Mouse (Mus musculus): ENCODE results near the gene Bloc1s6. TPM values are rescaled to one million over a fixed set of nuclear protein-coding genes. Genes with fewer than 3 reads are reported as not detected.
A peak's percentile ranks its signal among the peaks of the same experiment; 100 is the strongest.

The Bloc1s6 gene
- polyA plus RNA-seq (2012; rRNA removed): 38.3 and 40.5 TPM in 2 replicates

- Histone ChIP-seq H3K36me3 (ENCODE audit: control insufficient read depth, insufficient read depth, low read length) (0 out of 2 replicates have a peak, but pooled peaks cover 4% of the 10 kb centered on the region), H3K27me3 (ENCODE audit: control insufficient read depth, insufficient read depth, low read length) (no peaks in the 10 kb centered on the region), H3K4me1 (replicated peaks; ENCODE audit: control insufficient read depth, insufficient read depth, low read length) (no peaks in the 10 kb centered on the region), H3K4me3 (ENCODE audit: control insufficient read depth, insufficient read depth, low read length) (peak within 1 kb of the TSS; percentile 88), H3K27ac (ENCODE audit: control insufficient read depth, insufficient read depth, low read length) (peak within 1 kb of the TSS; percentile 63)
- WGBS: 1% methylated on average over 56 of the region's 59 CpGs
- TF ChIP-seq POLR2A (IDR thresholded peaks at IDR 0.05; ENCODE audit: control insufficient read depth, extremely low read depth, insufficient read depth, low read length, poor library complexity) (peak; percentile 83), CTCF (IDR thresholded peaks at IDR 0.05; ENCODE audit: borderline replicate concordance, control insufficient read depth, extremely low read depth, insufficient read depth, low read length, poor library complexity) (no peak)
- peak; percentile 86 for DNase-seq
Observed at GRCm38 (mm10) chr2:122737894-122738830, at the start of gene Bloc1s6. TSS of gene Bloc1s6 (plus strand) at chr2:122738503.

- WGBS: 90% methylated on average over 2 of the region's 2 CpGs
- no peaks in the 10 kb centered on the region for H3K27me3 ChIP-seq (ENCODE audit: control insufficient read depth, insufficient read depth, low read length)
- no peaks in the 10 kb centered on the region for H3K36me3 ChIP-seq (ENCODE audit: control insufficient read depth, insufficient read depth, low read length)
- H3K27ac ChIP-seq (ENCODE audit: control insufficient read depth, insufficient read depth, low read length): no peak overlapping the region
- no peak for DNase-seq
- H3K4me3 ChIP-seq (ENCODE audit: control insufficient read depth, insufficient read depth, low read length): no peak overlapping the region
- TF ChIP-seq POLR2A (IDR thresholded peaks at IDR 0.05; ENCODE audit: control insufficient read depth, extremely low read depth, insufficient read depth, low read length, poor library complexity): no peak
- TF ChIP-seq CTCF (IDR thresholded peaks at IDR 0.05; ENCODE audit: borderline replicate concordance, control insufficient read depth, extremely low read depth, insufficient read depth, low read length, poor library complexity): no peak
- peaks cover 2% of the 10 kb centered on the region; the same call in 1 of the 2 replicates for H3K4me1 ChIP-seq (replicated peaks; ENCODE audit: control insufficient read depth, insufficient read depth, low read length)
Observed at GRCm38 (mm10) chr2:122697526-122697925, 40.8 kb upstream of the Bloc1s6 start.

- H3K27ac ChIP-seq (ENCODE audit: control insufficient read depth, insufficient read depth, low read length): no peak overlapping the region
- H3K4me1 ChIP-seq (replicated peaks; ENCODE audit: control insufficient read depth, insufficient read depth, low read length): peaks cover 5% of the 10 kb centered on the region
- H3K27me3 ChIP-seq (ENCODE audit: control insufficient read depth, insufficient read depth, low read length): no peaks in the 10 kb centered on the region
- no peaks in the 10 kb centered on the region for H3K36me3 ChIP-seq (ENCODE audit: control insufficient read depth, insufficient read depth, low read length)
- TF ChIP-seq CTCF (IDR thresholded peaks at IDR 0.05; ENCODE audit: borderline replicate concordance, control insufficient read depth, extremely low read depth, insufficient read depth, low read length, poor library complexity): no peak
- TF ChIP-seq POLR2A (IDR thresholded peaks at IDR 0.05; ENCODE audit: control insufficient read depth, extremely low read depth, insufficient read depth, low read length, poor library complexity): no peak
- no peak for DNase-seq
- no peak overlapping the region for H3K4me3 ChIP-seq (ENCODE audit: control insufficient read depth, insufficient read depth, low read length)
- WGBS: 89% methylated on average over 8 of the region's 8 CpGs
Observed at GRCm38 (mm10) chr2:122701012-122701411, 37.3 kb upstream of the Bloc1s6 start.

GRCm38 (mm10) chr2:122701871-122702180, 36.5 kb upstream of the Bloc1s6 start:
- H3K27me3 ChIP-seq (ENCODE audit: control insufficient read depth, insufficient read depth, low read length): no peaks in the 10 kb centered on the region
- H3K4me3 ChIP-seq (ENCODE audit: control insufficient read depth, insufficient read depth, low read length): peak overlapping the region; percentile 82
- TF ChIP-seq CTCF (IDR thresholded peaks at IDR 0.05; ENCODE audit: borderline replicate concordance, control insufficient read depth, extremely low read depth, insufficient read depth, low read length, poor library complexity) (no peak), POLR2A (IDR thresholded peaks at IDR 0.05; ENCODE audit: control insufficient read depth, extremely low read depth, insufficient read depth, low read length, poor library complexity) (no peak)
- no peak overlapping the region for H3K27ac ChIP-seq (ENCODE audit: control insufficient read depth, insufficient read depth, low read length)
- 1% methylated on average over 15 of the region's 15 CpGs for WGBS
- peaks cover 5% of the 10 kb centered on the region for H3K4me1 ChIP-seq (replicated peaks; ENCODE audit: control insufficient read depth, insufficient read depth, low read length)
- DNase-seq: no peak
- no peaks in the 10 kb centered on the region for H3K36me3 ChIP-seq (ENCODE audit: control insufficient read depth, insufficient read depth, low read length)

GRCm38 (mm10) chr2:122702181-122703036, 35.9 kb upstream of the Bloc1s6 start, which contains the start of gene Slc30a4:
TSS of gene Slc30a4 (minus strand) at chr2:122702663.
- H3K27ac ChIP-seq (ENCODE audit: control insufficient read depth, insufficient read depth, low read length): no peak within 1 kb of the TSS
- no peaks in the 10 kb centered on the region for H3K27me3 ChIP-seq (ENCODE audit: control insufficient read depth, insufficient read depth, low read length)
- TF ChIP-seq CTCF (IDR thresholded peaks at IDR 0.05; ENCODE audit: borderline replicate concordance, control insufficient read depth, extremely low read depth, insufficient read depth, low read length, poor library complexity): no peak; the same call in 1 of the 2 replicates
- TF ChIP-seq POLR2A (IDR thresholded peaks at IDR 0.05; ENCODE audit: control insufficient read depth, extremely low read depth, insufficient read depth, low read length, poor library complexity): peak; percentile 75
- H3K36me3 ChIP-seq (ENCODE audit: control insufficient read depth, insufficient read depth, low read length): no peaks in the 10 kb centered on the region
- 3% methylated on average over 104 of the region's 111 CpGs for WGBS
- H3K4me3 ChIP-seq (ENCODE audit: control insufficient read depth, insufficient read depth, low read length): peak within 1 kb of the TSS; percentile 82
- DNase-seq: peak; percentile 67
- peaks cover 5% of the 10 kb centered on the region for H3K4me1 ChIP-seq (replicated peaks; ENCODE audit: control insufficient read depth, insufficient read depth, low read length)

- no peak overlapping the region for H3K4me3 ChIP-seq (ENCODE audit: control insufficient read depth, insufficient read depth, low read length)
- no peaks in the 10 kb centered on the region for H3K36me3 ChIP-seq (ENCODE audit: control insufficient read depth, insufficient read depth, low read length)
- no peak overlapping the region for H3K27ac ChIP-seq (ENCODE audit: control insufficient read depth, insufficient read depth, low read length)
- H3K27me3 ChIP-seq (ENCODE audit: control insufficient read depth, insufficient read depth, low read length): no peaks in the 10 kb centered on the region
- DNase-seq: no peak
- no peak for TF ChIP-seq POLR2A (IDR thresholded peaks at IDR 0.05; ENCODE audit: control insufficient read depth, extremely low read depth, insufficient read depth, low read length, poor library complexity)
- no peak for TF ChIP-seq CTCF (IDR thresholded peaks at IDR 0.05; ENCODE audit: borderline replicate concordance, control insufficient read depth, extremely low read depth, insufficient read depth, low read length, poor library complexity)
- H3K4me1 ChIP-seq (replicated peaks; ENCODE audit: control insufficient read depth, insufficient read depth, low read length): peaks cover 5% of the 10 kb centered on the region
- WGBS: 93% methylated on average over 2 of the region's 2 CpGs
Observed at GRCm38 (mm10) chr2:122704572-122704971, 33.7 kb upstream of the Bloc1s6 start.

All from thymus, adult 2 months (tissue).